Mouse (Mus musculus) myocyte (in vitro differentiated cells): Measurements from ENCODE around the gene Izumo3. TPM values are rescaled to one million over a fixed set of nuclear protein-coding genes. Genes with fewer than 3 reads are reported as not detected.

Source experiments
- H3K27me3 ChIP-seq: one replicate; pipeline ENCODE4 v1.6.1; 2011; ENCODE audit not compliant: control insufficient read depth, insufficient read depth, insufficient read length
- H3K36me3 ChIP-seq: one replicate; pipeline ENCODE4 v1.6.1; 2011; ENCODE audit not compliant: control insufficient read depth, insufficient read depth
- H3K4me2 ChIP-seq: one replicate; pipeline ENCODE4 v1.6.1; 2011; ENCODE audit warnings: low read depth, control low read depth
- H3K4me3 ChIP-seq: one replicate; pipeline ENCODE4 v1.5.1; 2011; ENCODE audit warnings: mild to moderate bottlenecking, control low read depth, moderate library complexity
- H3K79me2 ChIP-seq: one replicate; pipeline ENCODE4 v1.6.1; 2011; ENCODE audit not compliant: control insufficient read depth, insufficient read depth
- H3ac ChIP-seq: one replicate; pipeline ENCODE4 v1.6.1; 2011; ENCODE audit not compliant: control insufficient read depth, insufficient read length
- MYOD1 ChIP-seq, 3 experiments: IDR thresholded peaks; one replicate each; pipeline ENCODE4 v1.6.1; 2011; ENCODE audit warnings: control low read depth in 2 of 3, low read depth in 2 of 3, mild to moderate bottlenecking in 2 of 3, moderate library complexity in 1 of 3; ENCODE audit not compliant: insufficient read length in 2 of 3, control insufficient read depth in 1 of 3
- MYOG ChIP-seq, 3 experiments: IDR thresholded peaks; one replicate each; pipeline ENCODE4 v1.6.1; 2011; ENCODE audit warnings: control low read depth in 2 of 3, low read depth in 2 of 3, mild to moderate bottlenecking in 2 of 3; ENCODE audit not compliant: insufficient read length in 2 of 3, control insufficient read depth in 1 of 3, insufficient read depth in 1 of 3
- USF1 ChIP-seq: IDR thresholded peaks from one replicate; pipeline ENCODE4 v1.6.1; 2011; ENCODE audit warnings: low read depth, mild to moderate bottlenecking, control low read depth, moderate library complexity
- polyA plus RNA-seq: library from polyadenylated mRNA; unstranded; fragments of >200 nt; fragmentation: generic; extraction: Trizol; gene quantifications from one replicate; pipeline ENCODE4 v1.2.1, GENCODE M21; 2012; ENCODE audit warnings: missing spikeins

Gene Izumo3
- polyA plus RNA-seq, 1 experiment, result not detected

DNA sequence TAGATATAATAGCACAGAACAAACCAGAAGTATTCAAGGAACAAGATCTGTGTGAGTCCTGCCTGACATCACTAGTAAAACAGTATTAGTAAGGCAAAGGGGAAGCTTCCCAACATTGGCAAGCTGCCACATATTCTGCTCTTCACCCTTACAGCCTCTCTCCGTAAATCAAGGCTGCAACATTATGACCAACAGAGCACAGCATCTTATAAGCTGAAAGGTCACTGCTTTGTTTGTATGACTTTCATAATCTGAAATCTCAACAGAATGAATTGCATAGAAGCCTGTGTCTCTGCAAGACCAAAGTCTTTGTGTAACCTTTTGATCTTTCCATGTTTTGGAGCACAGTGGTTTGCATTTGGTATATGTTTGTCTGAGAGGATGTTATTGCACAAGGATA is 51.1 kb downstream of the Izumo3 start:
- no peak for TF ChIP-seq USF1
- TF ChIP-seq MYOG (IDR thresholded peaks at IDR 0.05; ENCODE audit: control insufficient read depth in 1 of 3, insufficient read depth in 1 of 3, insufficient read length in 2 of 3, low read depth in 2 of 3), result no peak
- TF ChIP-seq MYOD1 (IDR thresholded peaks at IDR 0.05; ENCODE audit: control insufficient read depth in 1 of 3, insufficient read length in 2 of 3, low read depth in 2 of 3), result no peak
- no peak overlapping the region for H3K4me3 ChIP-seq
- no peak overlapping the region for H3ac ChIP-seq
- H3K4me2 ChIP-seq, result no peak overlapping the region
- no peaks in the 10 kb centered on the region for H3K79me2 ChIP-seq
- H3K36me3 ChIP-seq, result no peaks in the 10 kb centered on the region
- no peaks in the 10 kb centered on the region for H3K27me3 ChIP-seq

Other genes starting within 250 kb of the Izumo3 start
- 3.4 TPM for gene Gm12666, start 44.5 kb upstream of the Izumo3 start, polyA plus RNA-seq